Mouse (Mus musculus) cerebellum, adult 2 months (tissue): ENCODE data around the gene Gm10073.

Experiments
- CTCF ChIP-seq: fragments of 200-500 bp; IDR thresholded peaks from 2 replicates; pipeline ENCODE4 v1.5.1; 2011; ENCODE audit warnings: low read depth, mild to moderate bottlenecking, control low read depth, low read length, moderate library complexity, borderline replicate concordance; ENCODE audit not compliant: insufficient read depth
- POLR2A ChIP-seq: fragments of 200-500 bp; IDR thresholded peaks from 2 replicates; pipeline ENCODE4 v1.6.1; 2011; ENCODE audit warnings: low read length, control low read depth, borderline replicate concordance; ENCODE audit not compliant: insufficient read depth

GRCm38 (mm10) chr8:106571551-106572172, 1.6 kb downstream of the Gm10073 start:
- TF ChIP-seq CTCF (no peak), POLR2A (no peak)
